Mouse (Mus musculus): ENCODE data around the gene Foxn3. TPM values are rescaled to one million over a fixed set of nuclear protein-coding genes. Genes with fewer than 3 reads are reported as not detected.

The Foxn3 gene
- polyA plus RNA-seq, 1 experiment: 37.8 TPM

GRCm38 (mm10) chr12:99519191-99519614, 44.2 kb downstream of the Foxn3 start:
- Histone ChIP-seq H3K27ac (ENCODE audit: insufficient read depth, low read length) (no peak overlapping the region), H3K27me3 (ENCODE audit: control insufficient read depth, insufficient read depth, low read length) (no peaks in the 10 kb centered on the region), H3K4me3 (ENCODE audit: extremely low read depth, insufficient read depth, insufficient read length) (no peak overlapping the region), H3K36me3 (ENCODE audit: control insufficient read depth, insufficient read depth, low read length) (peaks cover 5% of the 10 kb centered on the region), H3K4me1 (ENCODE audit: control insufficient read depth, insufficient read depth, insufficient read length) (0 out of 2 replicates have a peak, but pooled peaks cover 2% of the 10 kb centered on the region)
- DNase-seq (ENCODE audit: low read depth in 1 of 2, low spot score in 2 of 2): no peak
- TF ChIP-seq POLR2A (IDR thresholded peaks at IDR 0.05; ENCODE audit: low read depth, low read length) (no peak), CTCF (IDR thresholded peaks at IDR 0.05; ENCODE audit: extremely low read depth, insufficient read depth, insufficient read length, insufficient replicate concordance) (no peak)
- WGBS: 84% methylated on average over 9 of the region's 9 CpGs

GRCm38 (mm10) chr12:99518640-99519039, 44.7 kb downstream of the Foxn3 start:
- no peak for TF ChIP-seq CTCF (IDR thresholded peaks at IDR 0.05; ENCODE audit: extremely low read depth, insufficient read depth, insufficient read length, insufficient replicate concordance)
- no peak for TF ChIP-seq POLR2A (IDR thresholded peaks at IDR 0.05; ENCODE audit: low read depth, low read length)
- H3K36me3 ChIP-seq (ENCODE audit: control insufficient read depth, insufficient read depth, low read length): peaks cover 5% of the 10 kb centered on the region
- H3K4me1 ChIP-seq (ENCODE audit: control insufficient read depth, insufficient read depth, insufficient read length): 0 out of 2 replicates have a peak, but pooled peaks cover 2% of the 10 kb centered on the region
- DNase-seq (ENCODE audit: low read depth in 1 of 2, low spot score in 2 of 2): no peak
- no peaks in the 10 kb centered on the region for H3K27me3 ChIP-seq (ENCODE audit: control insufficient read depth, insufficient read depth, low read length)
- H3K4me3 ChIP-seq (ENCODE audit: extremely low read depth, insufficient read depth, insufficient read length): no peak overlapping the region
- WGBS: 96% methylated on average over 10 of the region's 10 CpGs
- H3K27ac ChIP-seq (ENCODE audit: insufficient read depth, low read length): no peak overlapping the region

- 96% methylated on average over 12 of the region's 12 CpGs for whole genome bisulfite sequencing
- H3K27me3 ChIP-seq (ENCODE audit: control insufficient read depth, insufficient read depth, low read length): no peaks in the 10 kb centered on the region
- no peak overlapping the region for H3K4me3 ChIP-seq (ENCODE audit: extremely low read depth, insufficient read depth, insufficient read length)
- H3K27ac ChIP-seq (ENCODE audit: insufficient read depth, low read length): no peak overlapping the region
- TF ChIP-seq CTCF (IDR thresholded peaks at IDR 0.05; ENCODE audit: extremely low read depth, insufficient read depth, insufficient read length, insufficient replicate concordance) (no peak), POLR2A (IDR thresholded peaks at IDR 0.05; ENCODE audit: low read depth, low read length) (no peak)
- H3K4me1 ChIP-seq (ENCODE audit: control insufficient read depth, insufficient read depth, insufficient read length): 0 out of 2 replicates have a peak, but pooled peaks cover 2% of the 10 kb centered on the region
- no peak for DNase-seq (ENCODE audit: low read depth in 1 of 2, low spot score in 2 of 2)
- H3K36me3 ChIP-seq (ENCODE audit: control insufficient read depth, insufficient read depth, low read length): peaks cover 5% of the 10 kb centered on the region
Measured at GRCm38 (mm10) chr12:99518126-99518525, 45.3 kb downstream of the Foxn3 start.

- 85% methylated on average over 5 of the region's 5 CpGs for WGBS
- Histone ChIP-seq H3K27ac (ENCODE audit: insufficient read depth, low read length) (no peak overlapping the region), H3K36me3 (ENCODE audit: control insufficient read depth, insufficient read depth, low read length) (peaks cover 5% of the 10 kb centered on the region), H3K27me3 (ENCODE audit: control insufficient read depth, insufficient read depth, low read length) (no peaks in the 10 kb centered on the region), H3K4me1 (ENCODE audit: control insufficient read depth, insufficient read depth, insufficient read length) (no peaks in the 10 kb centered on the region), H3K4me3 (ENCODE audit: extremely low read depth, insufficient read depth, insufficient read length) (no peak overlapping the region)
- no peak for TF ChIP-seq CTCF (IDR thresholded peaks at IDR 0.05; ENCODE audit: extremely low read depth, insufficient read depth, insufficient read length, insufficient replicate concordance)
- no peak for TF ChIP-seq POLR2A (IDR thresholded peaks at IDR 0.05; ENCODE audit: low read depth, low read length)
- DNase-seq (ENCODE audit: low read depth in 1 of 2, low spot score in 2 of 2): no peak
Measured at GRCm38 (mm10) chr12:99517296-99517695, 46.1 kb downstream of the Foxn3 start.

- TF ChIP-seq CTCF (IDR thresholded peaks at IDR 0.05; ENCODE audit: extremely low read depth, insufficient read depth, insufficient read length, insufficient replicate concordance) (no peak), POLR2A (IDR thresholded peaks at IDR 0.05; ENCODE audit: low read depth, low read length) (no peak)
- no peak for DNase-seq (ENCODE audit: low read depth in 1 of 2, low spot score in 2 of 2)
- no peaks in the 10 kb centered on the region; the same call in 1 of the 2 replicates for H3K4me1 ChIP-seq (ENCODE audit: control insufficient read depth, insufficient read depth, insufficient read length)
- 20% methylated on average over 3 of the region's 3 CpGs for WGBS
- no peak overlapping the region for H3K27ac ChIP-seq (ENCODE audit: insufficient read depth, low read length)
- H3K4me3 ChIP-seq (ENCODE audit: extremely low read depth, insufficient read depth, insufficient read length): no peak overlapping the region
- no peaks in the 10 kb centered on the region for H3K27me3 ChIP-seq (ENCODE audit: control insufficient read depth, insufficient read depth, low read length)
- H3K36me3 ChIP-seq (ENCODE audit: control insufficient read depth, insufficient read depth, low read length): peaks cover 8% of the 10 kb centered on the region
Measured at GRCm38 (mm10) chr12:99515481-99515880, 47.9 kb downstream of the Foxn3 start.

GRCm38 (mm10) chr12:99511644-99512043, 51.7 kb downstream of the Foxn3 start:
- Histone ChIP-seq H3K27ac (ENCODE audit: insufficient read depth, low read length) (no peak overlapping the region), H3K4me3 (ENCODE audit: extremely low read depth, insufficient read depth, insufficient read length) (no peak overlapping the region), H3K36me3 (ENCODE audit: control insufficient read depth, insufficient read depth, low read length) (peaks cover 3% of the 10 kb centered on the region), H3K27me3 (ENCODE audit: control insufficient read depth, insufficient read depth, low read length) (no peaks in the 10 kb centered on the region), H3K4me1 (ENCODE audit: control insufficient read depth, insufficient read depth, insufficient read length) (no peaks in the 10 kb centered on the region; the same call in 1 of the 2 replicates)
- DNase-seq (ENCODE audit: low read depth in 1 of 2, low spot score in 2 of 2): no peak
- TF ChIP-seq POLR2A (IDR thresholded peaks at IDR 0.05; ENCODE audit: low read depth, low read length) (no peak), CTCF (IDR thresholded peaks at IDR 0.05; ENCODE audit: extremely low read depth, insufficient read depth, insufficient read length, insufficient replicate concordance) (no peak)
- whole genome bisulfite sequencing: 76% methylated on average over 5 of the region's 5 CpGs

GRCm38 (mm10) chr12:99510759-99511158, 52.6 kb downstream of the Foxn3 start:
- DNase-seq (ENCODE audit: low read depth in 1 of 2, low spot score in 2 of 2): no peak
- 86% methylated on average over 5 of the region's 5 CpGs for WGBS

More at GRCm38 (mm10) chr12:99510759-99511158, 52.6 kb downstream of the Foxn3 start:
- Histone ChIP-seq H3K27me3 (ENCODE audit: control insufficient read depth, insufficient read depth, low read length) (no peaks in the 10 kb centered on the region), H3K4me1 (ENCODE audit: control insufficient read depth, insufficient read depth, insufficient read length) (no peaks in the 10 kb centered on the region; the same call in 1 of the 2 replicates), H3K27ac (ENCODE audit: insufficient read depth, low read length) (no peak overlapping the region), H3K4me3 (ENCODE audit: extremely low read depth, insufficient read depth, insufficient read length) (no peak overlapping the region), H3K36me3 (ENCODE audit: control insufficient read depth, insufficient read depth, low read length) (peaks cover 3% of the 10 kb centered on the region)
- no peak for TF ChIP-seq POLR2A (IDR thresholded peaks at IDR 0.05; ENCODE audit: low read depth, low read length)

Data from spleen, adult 2 months (tissue).